Mouse (Mus musculus) midbrain, embryonic 15.5 days (tissue): Measurements from ENCODE around the gene A630076J17Rik. TPM values are rescaled to one million over a fixed set of nuclear protein-coding genes. Genes with fewer than 3 reads are reported as not detected.

Source experiments
- polyA plus RNA-seq: library from polyadenylated mRNA; unstranded; fragments of >200 nt; fragmentation: Nextera tagmentation; extraction: Ambion mirVana; gene quantifications from 2 replicates; pipeline ENCODE4 v1.2.1, GENCODE M21; 2015

Gene A630076J17Rik
- polyA plus RNA-seq, 1 experiment from 2014 or later = not detected

Other genes starting within 250 kb of the A630076J17Rik start
- gene Kcna3, start 194.4 kb upstream of the A630076J17Rik start, polyA plus RNA-seq = 18.8 and 22.1 TPM in 2 replicates
- 1.7 and 1.9 TPM in 2 replicates for gene Kcna2, start 129.5 kb upstream of the A630076J17Rik start, polyA plus RNA-seq
- not detected in 2 replicates for gene Kcna10, start 47.6 kb upstream of the A630076J17Rik start, polyA plus RNA-seq
- 0.27 TPM in 1 of 2 replicates, not detected in the other for gene Cym, start 8.9 kb upstream of the A630076J17Rik start, polyA plus RNA-seq
- gene Prok1, start 9.1 kb downstream of the A630076J17Rik start, polyA plus RNA-seq = 0.08 and 0.10 TPM in 2 replicates
- gene Lamtor5, start 48.2 kb downstream of the A630076J17Rik start, polyA plus RNA-seq = 177 and 189 TPM in 2 replicates
- gene Slc16a4, start 60.6 kb downstream of the A630076J17Rik start, polyA plus RNA-seq = 2.3 and 2.8 TPM in 2 replicates
- gene Rbm15, start 103.1 kb downstream of the A630076J17Rik start, polyA plus RNA-seq = 6.8 TPM in 2 replicates
- 8.8 and 9.1 TPM in 2 replicates for gene Kcnc4, start 228.9 kb downstream of the A630076J17Rik start, polyA plus RNA-seq